Mouse (Mus musculus) MEL (cell line): Measurements from ENCODE around the gene Liph. TPM values are rescaled to one million over a fixed set of nuclear protein-coding genes. Genes with fewer than 3 reads are reported as not detected.

Experiments used
- DNase-seq: peaks from one replicate; pipeline ENCODE4 v3.0.0; 2011; ENCODE audit warnings: low read depth, low spot score
- H3K27ac ChIP-seq: 2 replicates; pipeline ENCODE4 v1.5.1; 2012; ENCODE audit warnings: low read depth, mild to moderate bottlenecking, control low read depth, low read length, moderate library complexity; ENCODE audit not compliant: control insufficient read depth
- H3K27me3 ChIP-seq, 2 experiments: fragments of 150-350 bp in 1 of 2; sonication (generic) in 1 of 2; 2 replicates each; pipeline ENCODE4 v1.6.1; 2012; ENCODE audit warnings: low read length in 2 of 2, mild to moderate bottlenecking in 2 of 2, improper control_type of control experiment in 1 of 2, moderate library complexity in 1 of 2; ENCODE audit not compliant: insufficient read depth in 2 of 2, control insufficient read depth in 1 of 2
- H3K36me3 ChIP-seq, 2 experiments: 2 replicates each; pipeline ENCODE4 v1.6.1; 2012 to 2014; ENCODE audit warnings: low read length in 2 of 2, improper control_type of control experiment in 1 of 2, inconsistent platforms in 1 of 2, mild to moderate bottlenecking in 1 of 2; ENCODE audit not compliant: insufficient read depth in 2 of 2, control insufficient read depth in 1 of 2
- H3K4me1 ChIP-seq, 2 experiments: fragments of 150-350 bp in 1 of 2; sonication (generic) in 1 of 2; 2 replicates each; pipeline ENCODE4 v1.6.1; 2012; ENCODE audit warnings: low read length in 2 of 2, improper control_type of control experiment in 1 of 2, mild to moderate bottlenecking in 1 of 2; ENCODE audit not compliant: insufficient read depth in 2 of 2, control insufficient read depth in 1 of 2
- H3K4me3 ChIP-seq, 2 experiments: fragments of 150-350 bp in 1 of 2; sonication (generic) in 1 of 2; 2 replicates each; pipeline ENCODE4 v1.5.1; 2012; ENCODE audit warnings: low read depth in 2 of 2, low read length in 2 of 2, mild to moderate bottlenecking in 2 of 2, moderate library complexity in 2 of 2, control low read depth in 1 of 2, improper control_type of control experiment in 1 of 2; ENCODE audit not compliant: control insufficient read depth in 1 of 2, insufficient read depth in 1 of 2
- H3K79me2 ChIP-seq: 2 replicates; pipeline ENCODE4 v1.6.1; 2012; ENCODE audit warnings: mild to moderate bottlenecking, low read length, moderate library complexity; ENCODE audit not compliant: control insufficient read depth, poor library complexity, insufficient read depth
- H3K9ac ChIP-seq: 2 replicates; pipeline ENCODE4 v1.6.1; 2012; ENCODE audit warnings: low read depth, mild to moderate bottlenecking, control low read depth, low read length, moderate library complexity; ENCODE audit not compliant: control insufficient read depth, poor library complexity, severe bottlenecking
- H3K9me3 ChIP-seq: fragments of 150-350 bp; sonication (generic); replicated peaks from 2 replicates; pipeline ENCODE4 v1.6.1; 2012; ENCODE audit warnings: mild to moderate bottlenecking, low read length, improper control_type of control experiment, moderate library complexity; ENCODE audit not compliant: insufficient read depth
- BHLHE40 ChIP-seq: IDR thresholded peaks from 2 replicates; pipeline ENCODE4 v1.6.1; 2012; ENCODE audit warnings: low read depth, mild to moderate bottlenecking, inconsistent platforms, low read length, improper control_type of control experiment, borderline replicate concordance
- CHD2 ChIP-seq: IDR thresholded peaks from 2 replicates; pipeline ENCODE4 v1.6.1; 2011; ENCODE audit warnings: low read length, improper control_type of control experiment
- E2F4 ChIP-seq: IDR thresholded peaks from 2 replicates; pipeline ENCODE4 v1.6.1; 2011; ENCODE audit warnings: low read depth, low read length, improper control_type of control experiment, borderline replicate concordance
- ELF1 ChIP-seq: IDR thresholded peaks from 2 replicates; pipeline ENCODE4 v1.6.1; 2014; ENCODE audit warnings: low read depth, mild to moderate bottlenecking, inconsistent platforms, low read length, improper control_type of control experiment, moderate library complexity
- ETS1 ChIP-seq: IDR thresholded peaks from 2 replicates; pipeline ENCODE4 v1.6.1; 2012; ENCODE audit warnings: low read depth, mild to moderate bottlenecking, inconsistent platforms, low read length, improper control_type of control experiment, moderate library complexity
- GABPA ChIP-seq: IDR thresholded peaks from 2 replicates; pipeline ENCODE4 v1.6.1; 2012; ENCODE audit warnings: low read depth, mild to moderate bottlenecking, inconsistent platforms, low read length, improper control_type of control experiment, moderate library complexity
- GATA1 ChIP-seq: IDR thresholded peaks from 2 replicates; pipeline ENCODE4 v1.6.1; 2011; ENCODE audit warnings: low read depth, low read length, improper control_type of control experiment
- JUND ChIP-seq: IDR thresholded peaks from 2 replicates; pipeline ENCODE4 v1.6.1; 2011; ENCODE audit warnings: low read depth, mild to moderate bottlenecking, improper control_type of control experiment, low read length
- MAFK ChIP-seq: IDR thresholded peaks from 2 replicates; pipeline ENCODE4 v1.6.1; 2011; ENCODE audit warnings: low read depth, mild to moderate bottlenecking, low read length, improper control_type of control experiment, borderline replicate concordance
- MAX ChIP-seq: IDR thresholded peaks from 2 replicates; pipeline ENCODE4 v1.6.1; 2011; ENCODE audit warnings: low read length, improper control_type of control experiment
- MEF2A ChIP-seq: IDR thresholded peaks from 2 replicates; pipeline ENCODE4 v1.6.1; 2014; ENCODE audit warnings: low read depth, mild to moderate bottlenecking, inconsistent platforms, low read length, improper control_type of control experiment; ENCODE audit not compliant: poor library complexity, insufficient replicate concordance, severe bottlenecking; ENCODE audit errors: extremely low read depth
- MYB ChIP-seq: IDR thresholded peaks from 2 replicates; pipeline ENCODE4 v1.6.1; 2011; ENCODE audit warnings: mild to moderate bottlenecking, low read depth, low read length, improper control_type of control experiment
- MYC ChIP-seq: IDR thresholded peaks from 2 replicates; pipeline ENCODE4 v1.6.1; 2011; ENCODE audit warnings: low read depth, mild to moderate bottlenecking, low read length, improper control_type of control experiment, moderate library complexity
- NELFE ChIP-seq: IDR thresholded peaks from 2 replicates; pipeline ENCODE4 v1.6.1; 2011; ENCODE audit warnings: low read depth, low read length, improper control_type of control experiment
- POLR2A ChIP-seq, 2 experiments: IDR thresholded peaks; 2 replicates each; pipeline ENCODE4 v1.6.1; 2011 to 2012; ENCODE audit warnings: low read length in 2 of 2, mild to moderate bottlenecking in 2 of 2, control low read depth in 1 of 2, improper control_type of control experiment in 1 of 2, low read depth in 1 of 2, moderate library complexity in 1 of 2; ENCODE audit not compliant: control insufficient read depth in 1 of 2, insufficient read depth in 1 of 2, poor library complexity in 1 of 2
- POLR2AphosphoS2 ChIP-seq: IDR thresholded peaks from 2 replicates; pipeline ENCODE4 v1.6.1; 2011; ENCODE audit warnings: low read length, improper control_type of control experiment
- POLR2AphosphoS5 ChIP-seq: IDR thresholded peaks from 2 replicates; pipeline ENCODE4 v1.6.1; 2012; ENCODE audit warnings: low read depth, borderline replicate concordance, mild to moderate bottlenecking, inconsistent platforms, low read length, moderate library complexity, mixed read lengths
- SIN3A ChIP-seq: IDR thresholded peaks from 2 replicates; pipeline ENCODE4 v1.6.1; 2012; ENCODE audit warnings: low read length, improper control_type of control experiment, inconsistent platforms
- TBP ChIP-seq: IDR thresholded peaks from 2 replicates; pipeline ENCODE4 v1.8.0; 2011; ENCODE audit warnings: low read depth, low read length, improper control_type of control experiment
- TCF12 ChIP-seq: IDR thresholded peaks from 2 replicates; pipeline ENCODE4 v1.6.1; 2014; ENCODE audit warnings: low read depth, mild to moderate bottlenecking, inconsistent platforms, low read length, improper control_type of control experiment, moderate library complexity
- USF2 ChIP-seq, 2 experiments: IDR thresholded peaks; 2 replicates each; pipeline ENCODE4 v1.6.1; 2011 to 2012; ENCODE audit warnings: improper control_type of control experiment in 2 of 2, low read length in 2 of 2, borderline replicate concordance in 1 of 2, inconsistent platforms in 1 of 2, low read depth in 1 of 2, mild to moderate bottlenecking in 1 of 2; ENCODE audit not compliant: insufficient read depth in 1 of 2
- ZNF384 ChIP-seq: IDR thresholded peaks from 2 replicates; pipeline ENCODE4 v1.6.1; 2012; ENCODE audit warnings: low read depth, mild to moderate bottlenecking, inconsistent platforms, low read length, improper control_type of control experiment
- polyA plus RNA-seq, 2 experiments: library from polyadenylated mRNA; stranded (reverse) in 1 of 2; unstranded in 1 of 2; fragments of >175 nt in 1 of 2; fragments of >200 nt in 1 of 2; gene quantifications; 2 replicates each; pipeline versions ENCODE4 v1.2.1 to v1.2.4; 2012; ENCODE audit warnings: low replicate concordance in 2 of 2, low read depth in 1 of 2; ENCODE audit not compliant: insufficient read length in 2 of 2, insufficient read depth in 1 of 2, missing spikeins in 1 of 2
- total RNA-seq: library from RNA; depleted of rRNA; stranded (reverse); fragments of 300-350 nt; gene quantifications from 2 replicates; pipeline ENCODE4 v1.2.3, GENCODE M21; 2012

Liph gene
- total and polyA plus RNA-seq, 3 experiments = not detected

- no peak overlapping the region for H3K27ac ChIP-seq
- H3K36me3 ChIP-seq = no peaks in the 10 kb centered on the region
- H3K4me1 ChIP-seq = no peaks in the 10 kb centered on the region
- peaks cover 0 to 2% of the 10 kb centered on the region in 2 experiments; a peak in 1 of 4 replicates for H3K27me3 ChIP-seq
- H3K79me2 ChIP-seq = no peaks in the 10 kb centered on the region
- TF ChIP-seq POLR2A (IDR thresholded peaks at IDR 0.05; ENCODE audit: control insufficient read depth in 1 of 2, insufficient read depth in 1 of 2, low read depth in 1 of 2, low read length in 2 of 2, poor library complexity in 1 of 2) = no peak
- no peak for TF ChIP-seq MYC
- TF ChIP-seq MEF2A = no peak
- H3K9me3 ChIP-seq = no peaks in the 10 kb centered on the region
- DNase-seq = no peak
- H3K4me3 ChIP-seq = no peak overlapping the region
- no peak overlapping the region for H3K9ac ChIP-seq
Measured at GRCm38 (mm10) chr16:21970536-21970935, 24.9 kb downstream of the Liph start.

GRCm38 (mm10) chr16:21969874-21970273 is 25.6 kb downstream of the Liph start:
- TF ChIP-seq GABPA (no peak), USF2 (IDR thresholded peaks at IDR 0.05; ENCODE audit: borderline replicate concordance in 1 of 2, insufficient read depth in 1 of 2, low read depth in 1 of 2, low read length in 2 of 2) (no peak), POLR2AphosphoS2 (no peak), MYB (no peak), MAFK (no peak), E2F4 (no peak), ZNF384 (no peak), BHLHE40 (no peak), POLR2AphosphoS5 (no peak), SIN3A (no peak)
- Histone ChIP-seq H3K9ac (no peak overlapping the region), H3K27me3 (peaks cover 0 to 2% of the 10 kb centered on the region in 2 experiments; a peak in 1 of 4 replicates), H3K4me1 (no peaks in the 10 kb centered on the region), H3K4me3 (no peak overlapping the region), H3K36me3 (no peaks in the 10 kb centered on the region), H3K79me2 (no peaks in the 10 kb centered on the region), H3K9me3 (no peaks in the 10 kb centered on the region), H3K27ac (no peak overlapping the region)
- no peak for DNase-seq

- TF ChIP-seq E2F4 = no peak
- no peak for TF ChIP-seq MAFK
- no peak for TF ChIP-seq TCF12
- TF ChIP-seq MAX = no peak
- TF ChIP-seq TBP = no peak
- no peak for TF ChIP-seq ELF1
- TF ChIP-seq CHD2 = no peak
- no peak for TF ChIP-seq JUND
- no peak for TF ChIP-seq SIN3A
- no peak for TF ChIP-seq GATA1
- no peak for TF ChIP-seq ZNF384
- TF ChIP-seq NELFE = no peak
- TF ChIP-seq ETS1 = no peak
- Histone ChIP-seq H3K27ac (no peak overlapping the region), H3K4me1 (no peaks in the 10 kb centered on the region), H3K9ac (no peak overlapping the region), H3K36me3 (no peaks in the 10 kb centered on the region), H3K27me3 (no peaks in the 10 kb centered on the region), H3K4me3 (no peak overlapping the region), H3K9me3 (no peaks in the 10 kb centered on the region), H3K79me2 (no peaks in the 10 kb centered on the region)
- DNase-seq = no peak
Measured at GRCm38 (mm10) chr16:21965576-21965975, 29.9 kb downstream of the Liph start.
